Mouse (Mus musculus) heart, adult 11 months (tissue): ENCODE data around the gene Efcab9.

ENCODE experiments used
- DNase-seq: peaks from one replicate; pipeline ENCODE4 v3.0.0; 2022

The Efcab9 gene

GRCm38 (mm10) chr11:32531871-32532764 is at the start of gene Efcab9:
Gene Efcab9 (minus strand): TSS chr11:32532081.
- no peak for DNase-seq

DNA sequence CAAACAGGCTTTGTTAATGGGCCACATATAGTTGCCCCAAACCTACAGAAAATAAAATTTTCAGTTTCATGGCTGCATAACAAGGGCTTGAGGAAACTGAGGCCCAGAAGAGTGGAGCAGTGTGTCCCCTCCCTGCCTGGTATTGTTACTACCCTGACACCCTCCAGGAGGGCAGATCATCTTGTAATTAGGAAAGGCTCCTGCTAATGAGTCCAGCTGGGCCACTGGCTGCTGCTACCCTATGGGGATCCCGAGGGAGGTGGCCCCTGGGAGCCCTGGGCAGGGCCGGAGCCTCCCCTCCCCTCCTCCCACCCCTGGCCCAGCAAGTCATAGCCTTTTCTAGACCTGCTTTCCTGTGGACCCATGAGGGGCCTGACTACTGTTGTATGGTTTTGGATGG is 49.1 kb upstream of the Efcab9 start:
- no peak for DNase-seq

GRCm38 (mm10) chr11:32580305-32580947 is 48.5 kb upstream of the Efcab9 start:
- peak; percentile 98 for DNase-seq

DNA sequence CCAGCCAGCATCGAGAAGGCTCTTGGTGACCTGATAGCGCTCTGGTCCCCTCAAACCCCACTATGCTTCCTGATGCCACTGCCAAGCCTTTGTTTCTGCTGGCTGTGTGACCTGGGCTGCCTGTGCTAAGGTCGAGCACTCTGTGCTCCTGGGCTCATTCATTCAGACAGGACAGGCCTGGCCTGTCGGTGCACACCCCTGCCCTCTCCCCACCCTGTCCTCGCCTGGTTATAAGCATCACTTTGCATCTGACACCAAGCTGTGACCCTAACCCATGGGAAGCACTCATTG is 44.8 kb upstream of the Efcab9 start:
- no peak for DNase-seq

GRCm38 (mm10) chr11:32575964-32576759 is 44.3 kb upstream of the Efcab9 start:
- DNase-seq: no peak

GRCm38 (mm10) chr11:32573669-32574068 is 41.8 kb upstream of the Efcab9 start:
- DNase-seq: no peak

DNA sequence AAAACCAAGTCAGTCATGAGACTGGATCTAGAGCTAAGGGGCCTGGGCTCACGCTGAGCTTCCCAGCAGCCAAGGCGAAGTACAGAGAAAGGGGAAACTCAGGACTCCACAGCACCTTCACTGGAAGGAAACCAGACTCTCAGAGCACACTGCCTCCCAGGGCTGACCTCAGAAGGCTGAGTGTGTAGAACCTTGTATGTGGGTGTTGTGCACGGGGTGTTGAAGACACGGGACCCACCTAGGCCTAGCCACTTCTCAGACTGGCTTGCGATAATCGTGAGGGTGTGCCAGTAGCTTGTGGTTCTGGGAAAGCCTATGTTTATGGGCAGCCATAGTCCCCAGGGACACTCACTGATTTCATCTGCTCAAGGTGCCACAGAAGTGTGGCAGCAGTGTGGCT is 39.2 kb upstream of the Efcab9 start:
- peak; percentile 83 for DNase-seq

DNA sequence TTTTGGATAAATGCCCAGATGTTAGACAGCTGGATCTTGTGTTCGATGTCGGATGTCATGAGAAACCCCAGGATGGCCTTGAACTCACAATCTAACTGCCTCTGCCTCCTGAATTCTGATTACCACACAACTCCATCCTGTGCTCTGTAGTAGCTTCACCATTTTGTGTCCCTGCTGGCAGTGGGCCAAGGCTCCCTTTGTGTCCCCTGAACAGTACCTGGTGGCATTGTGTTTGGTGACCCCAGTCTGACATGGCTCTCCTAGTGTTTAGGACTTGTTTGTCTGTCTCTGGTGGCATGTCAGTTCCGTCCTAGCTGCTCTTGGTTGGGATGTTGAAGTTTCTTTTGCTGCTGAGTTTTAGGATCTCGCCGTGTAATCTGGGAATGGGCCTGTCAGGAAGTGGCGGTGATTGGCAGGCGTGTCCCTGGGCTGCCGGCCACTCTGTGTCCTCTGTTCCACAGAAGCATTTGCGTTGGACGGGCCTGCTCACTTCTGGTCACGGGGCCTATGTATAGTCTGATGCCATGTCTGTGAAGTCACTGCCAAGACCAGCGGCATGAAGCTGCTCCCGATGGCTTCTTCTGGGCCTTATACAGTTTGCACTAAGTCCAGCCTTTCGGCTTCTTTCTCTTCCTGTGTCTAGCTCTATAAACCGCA is 36.9 kb upstream of the Efcab9 start:
- DNase-seq: peak; percentile 94

DNA sequence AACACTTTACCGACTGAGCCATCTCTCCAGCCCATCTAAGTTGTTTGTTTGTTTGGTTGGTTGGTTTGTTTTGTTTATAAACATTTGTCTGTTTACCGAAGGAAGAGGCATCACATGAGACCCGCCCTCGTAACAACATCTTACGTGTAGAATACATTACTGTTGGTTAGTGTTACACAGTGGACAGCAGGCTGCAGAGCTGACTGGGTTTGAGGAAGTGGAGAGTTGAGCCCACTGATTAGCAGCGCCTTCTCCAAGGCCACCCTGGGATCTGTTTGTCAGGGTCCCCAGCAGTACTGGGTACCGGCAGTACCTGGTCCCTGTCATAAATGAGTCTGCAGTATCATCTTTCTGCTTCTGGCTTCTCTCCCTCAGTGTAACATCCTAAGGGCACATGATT is 36.2 kb upstream of the Efcab9 start:
- no peak for DNase-seq

GRCm38 (mm10) chr11:32567000-32567855 is 35.3 kb upstream of the Efcab9 start:
- peak; percentile 93 for DNase-seq

DNA sequence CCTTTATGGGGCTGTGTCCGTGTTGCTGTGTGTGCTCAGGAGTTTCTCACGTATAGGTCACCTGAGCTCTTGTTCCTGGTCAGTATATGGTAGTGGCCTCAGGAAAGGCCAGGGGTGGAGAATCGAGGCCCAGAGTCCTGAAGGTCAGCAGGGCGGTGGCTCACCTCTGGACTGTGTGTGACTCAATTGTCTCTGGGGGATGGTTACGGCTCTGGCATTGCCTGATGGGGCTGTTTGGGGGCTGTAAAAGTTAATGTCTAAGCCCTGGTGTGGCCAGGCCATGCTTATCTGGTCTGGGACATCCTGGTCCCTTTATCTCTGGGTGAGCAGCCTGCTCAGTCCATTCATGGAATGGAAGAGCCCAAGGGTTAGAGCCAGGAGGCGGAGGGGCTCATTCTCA is 34.3 kb upstream of the Efcab9 start:
- peak; percentile 88 for DNase-seq

DNA sequence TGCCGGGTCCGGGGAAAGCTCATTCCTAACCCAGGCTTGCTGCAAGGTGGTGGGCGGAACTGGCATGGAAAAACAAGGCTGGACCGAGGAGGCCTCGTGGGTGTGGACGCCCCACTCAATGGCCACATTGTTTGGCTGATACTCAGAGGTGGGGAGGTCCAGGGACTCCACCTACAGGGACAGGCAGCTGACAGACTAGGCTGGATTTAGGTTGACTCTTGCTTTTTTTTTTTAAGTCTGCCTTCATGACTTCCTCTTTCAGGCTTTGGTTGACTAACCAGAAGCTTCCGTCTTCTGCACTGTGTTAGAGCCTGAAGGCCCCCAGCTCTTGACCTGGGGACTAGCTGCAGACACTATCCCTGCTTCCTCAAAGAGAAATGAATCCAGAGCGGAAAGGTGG is 33.2 kb upstream of the Efcab9 start:
- peak; percentile 98 for DNase-seq

- DNase-seq: no peak
Measured at GRCm38 (mm10) chr11:32564629-32565028, 32.7 kb upstream of the Efcab9 start.

DNA sequence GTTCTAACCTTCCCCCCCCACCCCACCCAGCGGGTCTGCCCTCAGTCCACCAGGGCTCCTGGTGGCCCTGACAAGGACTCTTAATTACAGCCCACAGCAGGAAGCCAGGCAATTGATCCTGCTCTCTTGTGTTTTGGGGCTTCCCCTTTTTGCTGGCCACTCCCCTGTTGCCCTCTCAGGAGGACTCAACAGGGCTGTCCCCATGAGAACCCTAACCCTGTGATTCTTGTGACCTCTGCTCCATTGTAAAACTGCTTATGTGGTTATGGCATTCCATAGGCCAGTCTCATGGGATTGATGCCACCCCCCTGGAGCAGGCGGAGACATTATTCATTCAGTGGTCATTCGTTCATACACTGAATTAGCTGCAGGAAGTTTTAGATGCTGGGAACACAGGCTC is 31.8 kb upstream of the Efcab9 start:
- peak; percentile 94 for DNase-seq

GRCm38 (mm10) chr11:32562706-32563105 is 30.8 kb upstream of the Efcab9 start:
- peak; percentile 88 for DNase-seq

GRCm38 (mm10) chr11:32561465-32562355 is 29.8 kb upstream of the Efcab9 start:
- peak; percentile 96 for DNase-seq

GRCm38 (mm10) chr11:32560015-32560770 is 28.3 kb upstream of the Efcab9 start:
- peak; percentile 91 for DNase-seq

- DNase-seq: peak; percentile 96
Measured at GRCm38 (mm10) chr11:32558677-32559076, 26.8 kb upstream of the Efcab9 start.

DNA sequence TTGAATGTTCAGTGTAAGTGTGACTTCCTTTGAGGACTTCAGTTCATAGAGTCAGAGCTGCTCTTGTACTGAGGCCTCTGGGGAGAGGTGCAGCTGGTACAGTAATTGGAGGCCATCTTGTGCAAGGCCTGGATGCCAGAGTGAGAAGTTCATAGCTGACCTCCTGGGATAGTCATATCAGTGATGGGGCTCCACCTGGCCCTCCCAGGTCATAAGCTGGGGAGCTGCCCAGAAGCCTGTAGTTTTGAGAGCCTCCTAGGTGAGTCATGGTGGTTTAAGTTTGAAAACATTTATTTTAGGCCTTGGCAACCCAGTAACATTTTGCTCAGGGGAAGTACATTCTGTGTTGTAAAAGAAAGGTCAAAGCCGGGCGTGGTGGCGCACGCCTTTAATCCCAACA is 26.1 kb upstream of the Efcab9 start:
- peak; percentile 95 for DNase-seq

DNA sequence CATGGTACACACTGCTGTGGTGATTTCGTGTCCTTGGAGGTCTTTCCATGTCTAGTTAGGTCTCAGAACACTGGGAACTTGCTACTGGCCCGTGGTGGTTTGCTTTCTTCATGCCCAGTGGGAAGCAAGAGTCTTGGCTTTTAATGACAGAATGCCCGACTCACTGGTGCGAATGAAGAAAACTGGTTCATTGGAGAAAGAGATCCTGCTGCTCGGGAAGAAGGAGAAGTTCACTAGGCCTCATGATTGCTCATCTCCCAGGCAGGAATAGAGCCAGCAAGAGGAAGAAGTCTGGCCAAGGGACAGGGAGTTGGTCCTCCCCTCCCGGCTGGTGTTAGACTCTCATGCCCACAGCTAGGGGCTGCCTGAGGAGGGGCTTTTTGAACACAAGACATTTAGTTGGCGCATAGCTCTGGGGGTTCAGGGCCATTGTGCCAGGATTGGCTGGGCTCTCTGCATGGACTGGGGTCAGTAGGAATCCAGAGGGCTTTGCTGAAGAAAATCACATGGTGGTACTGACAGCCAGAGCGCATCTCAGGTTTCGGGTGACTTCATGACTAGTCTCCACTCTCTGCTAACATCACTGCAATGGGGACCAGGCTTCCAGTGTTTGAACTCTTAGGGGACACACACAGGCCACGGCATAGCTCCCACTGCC is 24.6 kb upstream of the Efcab9 start:
- DNase-seq: peak; percentile 92
